Mouse (Mus musculus): ENCODE measurements around the gene Dcakd.

Dcakd gene

DNA sequence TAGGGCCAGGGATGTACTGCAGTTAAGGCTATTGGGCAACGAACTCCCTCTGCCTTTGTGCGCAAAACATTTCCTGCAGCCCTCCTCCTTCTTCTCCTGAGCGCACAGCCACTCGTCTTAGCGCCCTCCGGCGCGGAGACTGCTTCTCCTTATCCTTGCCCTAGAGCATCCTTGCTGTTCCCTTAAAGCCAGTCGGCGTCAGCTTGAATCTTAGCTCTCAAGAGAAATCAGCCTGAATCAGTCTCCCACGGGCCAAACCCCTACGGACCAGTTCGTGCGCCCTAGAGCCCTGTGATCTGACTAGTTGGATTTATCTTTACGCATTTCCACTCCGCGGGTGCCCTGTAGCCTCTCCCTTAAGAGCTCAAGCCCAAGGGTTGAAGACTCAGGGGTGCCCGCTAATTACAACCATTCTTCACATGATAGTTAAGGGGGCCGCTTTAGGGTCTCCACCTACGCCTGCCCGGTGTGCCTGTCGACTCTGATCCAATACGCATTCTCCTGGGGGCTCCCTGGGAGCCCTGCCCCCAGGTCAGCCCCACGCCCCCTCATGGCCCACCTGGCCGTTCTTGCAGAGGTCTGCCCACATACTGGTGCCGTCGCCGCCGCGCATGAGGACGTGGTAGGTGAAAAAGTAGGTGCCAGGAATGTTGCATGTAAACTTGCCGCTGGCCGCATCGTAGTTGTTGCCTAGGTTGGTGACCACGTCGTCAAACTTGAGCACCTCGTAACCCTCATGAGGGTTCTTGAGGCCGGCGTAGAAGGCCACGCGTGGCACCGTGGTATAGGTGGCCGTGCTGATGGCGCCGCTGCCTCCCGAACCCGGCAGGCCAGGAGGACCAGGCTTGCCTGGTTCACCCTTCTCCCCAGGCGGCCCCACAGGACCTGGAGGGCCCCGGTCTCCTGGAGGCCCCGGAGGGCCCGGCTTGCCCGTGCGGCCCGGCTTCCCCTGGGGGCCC lies 82.5 kb downstream of the Dcakd start:
- DNase-seq (ENCODE audit: low spot score in 2 of 2) = no peak

Measured in urinary bladder, postnatal 4 days (tissue).